Mouse (Mus musculus): ENCODE measurements around the gene Dxo.
"Not testable (repeated sequence)": the region's sequence is repeated elsewhere in the genome, so short reads cannot be mapped to it uniquely, and the experiment has no call there.

Gene Dxo

DNA sequence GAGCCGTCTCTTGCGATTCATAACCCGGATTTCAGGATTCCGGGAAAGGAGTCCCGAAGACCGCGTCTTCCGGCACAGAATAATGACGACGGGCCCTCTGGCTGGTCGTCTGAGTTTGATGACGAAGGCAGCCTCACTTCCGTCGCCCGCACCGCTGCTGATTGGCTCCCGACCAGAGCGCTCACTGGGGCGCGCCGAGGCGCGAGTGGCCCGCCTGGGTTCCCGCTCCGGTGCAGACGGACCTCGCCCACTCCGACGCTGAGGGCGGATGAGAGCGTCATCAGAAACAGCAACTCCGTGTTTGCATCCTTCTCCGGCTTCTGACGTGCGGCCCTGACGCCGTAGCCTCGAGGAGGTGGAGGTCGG, at the start of gene Dxo, which contains the start of gene Stk19:
Dxo (plus strand) TSS at position 164 of the 366 bp plus-strand sequence.
Stk19 (minus strand) TSS at position 90 of the 366 bp plus-strand sequence.
- DNase-seq (ENCODE audit: low read depth, low spot score), result peak; percentile 90

DNA sequence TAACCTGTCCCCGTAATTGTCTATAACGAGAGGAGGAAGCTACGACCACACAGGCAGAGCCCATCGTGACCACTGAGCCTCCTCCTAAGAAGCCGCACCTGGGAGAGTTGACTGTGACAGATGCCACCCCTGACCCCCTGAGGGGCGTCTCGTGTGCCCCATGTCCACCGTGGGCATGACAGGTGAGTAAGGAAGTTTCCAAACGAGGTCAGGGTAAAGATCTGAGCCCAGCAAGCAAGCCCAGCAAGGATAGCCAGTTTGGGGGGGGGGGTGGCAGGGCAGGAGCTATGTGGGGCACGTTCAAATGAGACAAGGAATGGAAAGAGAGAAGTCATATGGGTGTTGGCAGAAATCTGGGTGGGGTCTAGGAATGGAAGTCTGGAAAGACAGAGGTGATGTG, 41.8 kb upstream of the Dxo start:
- DNase-seq (ENCODE audit: low read depth, low spot score), result no peak

DNA sequence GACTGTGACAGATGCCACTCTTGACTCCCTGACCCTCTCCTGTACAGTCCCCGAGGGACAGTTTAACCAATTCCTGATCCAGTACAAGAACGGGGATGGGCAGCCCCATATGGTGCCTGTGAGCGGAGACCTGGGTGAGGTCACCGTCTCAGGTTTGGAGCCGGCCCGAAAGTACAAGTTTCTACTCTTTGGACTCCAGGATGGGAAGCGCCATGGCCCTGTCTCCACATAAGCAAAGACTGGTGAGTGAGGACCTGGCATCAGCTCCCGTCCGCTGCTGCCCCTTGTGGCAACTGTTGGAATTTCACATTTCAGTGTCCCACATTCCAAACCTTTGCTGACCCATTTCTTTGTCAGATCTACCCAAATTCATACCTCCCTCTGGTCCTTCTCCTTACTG, 41.2 kb upstream of the Dxo start:
- DNase-seq (ENCODE audit: low read depth, low spot score), result peak; percentile 11

DNA sequence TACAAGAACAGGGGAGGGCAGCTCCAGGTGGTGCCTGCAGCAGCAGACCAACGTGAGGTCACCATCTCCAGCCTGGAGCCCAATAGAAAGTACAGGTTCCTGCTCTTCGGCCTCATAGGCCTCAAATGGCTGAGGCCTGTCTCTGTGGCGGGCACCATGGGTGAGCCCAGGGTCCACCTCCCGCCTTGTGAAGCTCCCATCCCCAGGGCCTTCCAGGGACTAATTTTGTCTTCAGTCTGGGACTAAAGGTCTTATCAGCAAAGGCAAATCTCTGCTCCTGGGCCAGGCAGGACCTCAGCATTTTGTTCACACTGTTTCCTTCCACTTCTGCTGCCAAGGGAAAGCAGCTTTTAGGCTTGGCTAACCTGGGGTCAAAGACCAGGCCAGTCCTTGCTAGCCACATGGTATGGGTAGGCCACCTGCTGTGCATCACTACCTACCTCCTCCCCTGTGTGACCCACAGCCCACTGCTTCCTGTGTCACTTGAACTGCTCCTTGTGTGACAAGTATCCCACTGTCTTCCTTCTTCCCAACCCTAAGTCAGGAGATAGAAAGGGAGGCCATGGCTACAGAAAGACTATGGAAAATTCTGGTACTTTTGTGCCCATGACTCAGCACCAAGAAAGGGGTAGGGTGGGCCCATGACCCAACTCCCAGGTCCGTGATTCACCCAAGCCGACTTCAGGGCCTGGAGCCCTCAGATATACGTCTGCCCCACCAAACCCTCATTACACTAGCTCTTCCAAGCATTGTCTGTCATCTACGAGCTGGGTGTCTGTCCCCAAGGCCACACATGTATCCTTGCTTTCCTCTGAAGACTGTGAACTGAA, 40.3 kb upstream of the Dxo start:
- no peak for DNase-seq (ENCODE audit: low read depth, low spot score)

GRCm38 (mm10) chr17:34797211-34797995, 39.4 kb upstream of the Dxo start:
- not testable (repeated sequence) for DNase-seq (ENCODE audit: low read depth, low spot score)

GRCm38 (mm10) chr17:34798071-34798470, 38.7 kb upstream of the Dxo start:
- not testable (repeated sequence) for DNase-seq (ENCODE audit: low read depth, low spot score)

- DNase-seq (ENCODE audit: low read depth, low spot score), result no peak
These were observed 37.8 kb upstream of the Dxo start for GRCm38 (mm10) chr17:34798866-34799530.

DNA sequence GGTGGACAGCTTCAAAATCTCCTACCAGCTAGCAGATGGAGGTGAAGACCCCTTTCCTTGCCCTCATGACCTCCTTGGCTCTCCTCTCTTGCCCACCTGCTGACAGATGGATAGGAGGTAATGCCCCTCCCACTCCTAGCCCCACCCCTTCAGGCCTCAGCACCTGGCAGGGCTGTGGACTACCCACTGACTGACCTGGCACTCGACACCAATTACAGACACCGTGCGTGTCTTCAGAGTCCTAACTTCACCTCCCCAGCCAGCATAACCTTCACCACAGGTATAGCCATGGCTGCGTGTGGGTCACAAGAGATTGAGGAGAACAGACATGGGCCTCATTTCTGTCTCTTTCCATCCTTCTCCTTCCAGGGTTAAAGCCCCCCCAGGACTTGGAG, 37.3 kb upstream of the Dxo start:
- DNase-seq (ENCODE audit: low read depth, low spot score), result no peak

DNA sequence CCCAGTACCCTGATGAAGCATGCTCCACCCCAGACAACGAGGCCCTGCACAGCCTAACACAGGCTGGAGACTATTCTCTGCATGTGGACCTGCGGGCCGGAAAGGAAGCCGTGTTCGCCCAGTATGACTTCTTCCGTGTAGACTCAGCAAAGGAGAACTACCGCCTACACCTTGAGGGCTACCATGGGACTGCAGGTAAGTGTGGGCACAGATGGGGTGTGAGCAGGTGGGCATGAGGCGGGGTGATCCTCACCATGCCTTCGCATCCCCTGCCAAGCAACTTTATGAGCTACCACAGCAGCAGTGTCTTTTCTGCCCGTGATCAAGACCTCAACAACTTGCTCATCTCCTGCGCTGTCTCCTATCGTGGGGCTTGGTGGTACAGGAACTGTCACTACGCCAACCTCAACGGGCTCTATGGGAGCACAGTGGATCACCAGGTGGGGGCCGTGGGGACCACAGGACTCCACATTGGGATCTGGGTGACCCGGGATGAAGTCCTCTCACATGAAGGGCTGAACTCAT, 36.0 kb upstream of the Dxo start:
- DNase-seq (ENCODE audit: low read depth, low spot score), result not testable (repeated sequence)

- not testable (repeated sequence) for DNase-seq (ENCODE audit: low read depth, low spot score)
These were observed 34.1 kb upstream of the Dxo start for GRCm38 (mm10) chr17:34802756-34803155.

DNA sequence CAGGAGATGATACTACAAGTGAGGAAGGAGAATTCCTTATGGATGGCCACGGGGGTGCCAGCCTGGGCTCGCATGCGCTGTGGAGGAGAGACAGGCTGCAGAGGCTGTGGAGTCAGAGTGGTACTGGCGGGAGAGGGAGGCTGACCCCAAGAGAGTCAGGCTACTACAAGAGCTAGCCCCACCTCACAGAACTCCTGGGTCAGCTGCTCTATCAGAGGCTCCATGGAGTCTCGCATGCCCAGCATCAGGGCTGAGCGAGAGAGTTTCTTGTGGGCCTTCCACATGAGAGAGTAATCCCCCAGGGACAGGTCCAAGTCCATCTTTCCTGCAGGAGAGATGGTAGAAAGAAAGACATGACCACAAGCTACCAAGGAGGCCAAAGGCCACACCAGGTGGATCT, 33.5 kb upstream of the Dxo start:
- not testable (repeated sequence) for DNase-seq (ENCODE audit: low read depth, low spot score)

DNA sequence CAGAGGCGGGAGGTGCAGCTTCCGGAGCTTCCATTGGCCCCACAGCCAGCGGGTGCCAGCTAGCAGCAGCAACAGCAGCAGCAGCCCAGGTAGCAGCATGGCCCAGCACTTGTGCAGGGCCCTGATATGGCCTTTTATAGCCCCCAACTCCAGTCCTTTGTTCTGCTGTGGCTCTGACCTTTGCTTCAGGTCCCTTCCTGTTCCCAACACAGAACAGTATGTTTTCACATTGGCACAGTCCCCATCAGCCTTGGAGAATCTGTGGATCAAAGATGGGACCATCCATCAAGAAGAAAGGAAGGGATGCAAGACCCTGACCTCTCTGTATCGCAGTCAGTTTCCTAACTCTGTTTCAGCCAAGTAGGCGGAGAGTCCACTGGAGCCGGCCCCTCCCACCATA, 32.5 kb upstream of the Dxo start, which contains the start of gene Cyp21a1:
Cyp21a1 (minus strand) TSS at position 261 of the 400 bp plus-strand sequence.
- DNase-seq (ENCODE audit: low read depth, low spot score), result not testable (repeated sequence)

GRCm38 (mm10) chr17:34804871-34805562, 31.8 kb upstream of the Dxo start:
- DNase-seq (ENCODE audit: low read depth, low spot score), result no peak

DNA sequence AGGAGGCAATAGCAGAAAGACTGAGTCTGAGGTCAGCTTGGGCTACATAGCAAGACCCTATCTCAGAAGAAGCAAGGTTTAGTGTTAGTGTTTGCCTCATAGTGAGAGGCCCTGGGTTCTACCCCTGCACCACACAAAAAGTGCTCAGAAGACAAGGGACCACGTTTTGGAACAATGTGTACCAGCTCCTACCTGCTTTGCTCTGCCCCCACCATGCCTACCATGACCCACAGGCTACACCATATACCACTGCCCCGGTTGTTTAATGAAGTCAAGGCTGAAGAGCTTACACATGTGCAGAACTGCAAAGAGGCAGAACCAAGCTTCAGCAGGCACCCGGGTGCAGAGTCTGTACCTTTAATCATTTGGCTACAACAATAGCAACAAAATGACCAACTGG, 29.6 kb upstream of the Dxo start:
- DNase-seq (ENCODE audit: low read depth, low spot score), result no peak

- DNase-seq (ENCODE audit: low read depth, low spot score), result no peak
These were observed 28.1 kb upstream of the Dxo start for GRCm38 (mm10) chr17:34808599-34809205.

GRCm38 (mm10) chr17:34810411-34810810, 26.4 kb upstream of the Dxo start:
- not testable (repeated sequence) for DNase-seq (ENCODE audit: low read depth, low spot score)

GRCm38 (mm10) chr17:34810811-34811210, 26.0 kb upstream of the Dxo start:
- not testable (repeated sequence) for DNase-seq (ENCODE audit: low read depth, low spot score)

DNA sequence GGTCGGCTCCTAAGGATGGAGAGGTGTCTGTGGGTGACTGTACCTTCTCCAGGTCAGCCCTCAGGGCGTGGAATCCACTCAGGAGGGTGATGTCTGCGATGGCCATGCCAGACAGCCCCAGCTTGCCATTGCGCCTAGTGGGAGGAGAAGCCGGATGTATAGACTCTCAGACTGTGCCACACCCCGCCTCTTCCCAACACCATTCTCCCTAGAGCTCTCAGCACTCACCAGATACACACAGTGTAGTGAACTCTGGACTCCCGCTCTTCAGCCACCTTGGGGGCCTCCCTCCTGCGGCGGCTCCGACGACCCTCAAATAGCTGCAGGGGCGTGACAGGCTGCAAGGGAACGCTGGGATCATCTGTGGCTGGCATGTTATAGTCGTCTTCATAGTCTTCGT, 25.5 kb upstream of the Dxo start:
- DNase-seq (ENCODE audit: low read depth, low spot score), result no peak

DNA sequence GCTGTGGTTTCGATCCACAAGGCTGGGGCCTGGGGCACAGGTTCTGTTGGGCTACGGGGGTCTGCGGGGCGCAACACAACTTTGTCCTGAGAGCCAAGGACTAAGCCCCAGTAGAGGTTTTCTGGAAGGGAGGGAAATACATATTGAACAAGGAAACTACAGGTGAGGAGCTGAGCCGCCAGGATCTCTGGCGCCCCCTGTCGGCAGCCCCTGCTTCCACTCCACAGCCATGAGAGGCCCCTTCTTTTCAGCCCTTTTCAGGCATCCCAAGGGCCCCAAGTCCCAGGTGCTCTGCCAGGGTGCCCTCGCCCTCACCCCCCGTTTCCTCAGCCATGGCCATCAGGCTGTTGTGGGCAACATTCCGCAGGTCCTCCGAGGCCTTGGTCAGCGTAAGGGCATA, 23.1 kb upstream of the Dxo start:
- DNase-seq (ENCODE audit: low read depth, low spot score), result not testable (repeated sequence)

GRCm38 (mm10) chr17:34814818-34815370, 21.9 kb upstream of the Dxo start:
- no peak for DNase-seq (ENCODE audit: low read depth, low spot score)

All from retina, adult 2 months (tissue).